Mouse (Mus musculus) gastrocnemius, adult 2 months (tissue): ENCODE measurements around the gene Ogfod1. TPM values are rescaled to one million over a fixed set of nuclear protein-coding genes. Genes with fewer than 3 reads are reported as not detected.
"Not testable (repeated sequence)": the region's sequence is repeated elsewhere in the genome, so short reads cannot be mapped to it uniquely, and the experiment has no call there.

ENCODE experiments used
- DNase-seq: peaks from one replicate; pipeline ENCODE4 v3.0.0; 2022
- H3K27ac ChIP-seq: fragments of 200-600 bp; 2 replicates; pipeline ENCODE4 v1.8.1; 2022; ENCODE audit warnings: mild to moderate bottlenecking
- H3K4me3 ChIP-seq: fragments of 200-600 bp; 2 replicates; pipeline ENCODE4 v1.8.1; 2022; ENCODE audit warnings: mild to moderate bottlenecking, moderate library complexity
- CTCF ChIP-seq: fragments of 200-600 bp; IDR thresholded peaks from 2 replicates; pipeline ENCODE4 v1.8.1; 2022; ENCODE audit warnings: antibody characterized with exemption, mild to moderate bottlenecking, moderate library complexity
- intact Hi-C: fragments of 180-260 bp; cut with DNase I; formaldehyde crosslinking; loops from one replicate; pipeline ENCODE4 v1.15.1; 2025
- total RNA-seq, 2 experiments: library from RNA; stranded (reverse); gene quantifications; 2 replicates each; pipeline ENCODE4 v1.2.3; 2021

The Ogfod1 gene
- total RNA-seq, 2 experiments from 2014 or later: 23.0 to 27.4 TPM

- intact Hi-C loops: no loop called here
- TF ChIP-seq CTCF: no peak
- H3K27ac ChIP-seq: no peak overlapping the region
- no peak overlapping the region for H3K4me3 ChIP-seq
- no peak for DNase-seq
These were observed 3.4 kb upstream of the Ogfod1 start for GRCm38 (mm10) chr8:94033601-94034000.

GRCm38 (mm10) chr8:94035200-94035599 lies 1.8 kb upstream of the Ogfod1 start:
- Histone ChIP-seq H3K4me3 (no peak overlapping the region), H3K27ac (no peak overlapping the region)
- intact Hi-C loops: no loop called here
- no peak for TF ChIP-seq CTCF
- no peak for DNase-seq

DNA sequence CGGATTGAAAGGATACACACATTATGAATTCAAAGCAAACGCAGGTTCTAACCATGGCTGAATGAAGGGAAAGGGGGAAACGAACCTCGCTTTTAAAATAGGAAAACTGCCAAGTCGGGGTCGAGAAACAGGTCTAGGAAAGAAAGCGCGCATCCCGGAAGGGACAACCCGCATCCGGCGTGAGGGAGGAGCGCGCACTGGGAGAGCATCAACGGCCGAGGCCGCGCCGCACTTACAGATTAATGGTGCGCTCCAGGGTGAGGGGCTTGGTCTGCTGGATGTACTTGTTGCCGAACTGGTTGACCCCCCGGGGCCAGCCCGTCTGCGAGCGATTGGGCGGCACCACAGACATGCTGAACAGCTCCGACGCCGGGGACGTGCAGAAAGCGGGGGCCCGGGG lies 457 bp upstream of the Ogfod1 start:
- intact Hi-C loops: not testable (repeated sequence)
- Histone ChIP-seq H3K27ac (peak overlapping the region; percentile 87), H3K4me3 (peak overlapping the region; percentile 87)
- DNase-seq: peak; percentile 63

- peak overlapping the region; percentile 88 for H3K27ac ChIP-seq
- peak overlapping the region; percentile 87 for H3K4me3 ChIP-seq
- intact Hi-C loops: no loop called here
- no peak for DNase-seq
- no peak for TF ChIP-seq CTCF
These were observed 808 bp downstream of the Ogfod1 start for GRCm38 (mm10) chr8:94037806-94038205.

- Histone ChIP-seq H3K4me3 (no peak overlapping the region), H3K27ac (no peak overlapping the region)
- no peak for DNase-seq
- no peak for TF ChIP-seq CTCF
- intact Hi-C loops: loop anchor here (10.0 kb wide), 1 partner anchor 383 kb away; no protein-coding TSS in a partner anchor
These were observed 10.8 kb downstream of the Ogfod1 start for GRCm38 (mm10) chr8:94047845-94048244.

GRCm38 (mm10) chr8:94052696-94053095 lies 15.7 kb downstream of the Ogfod1 start:
- DNase-seq: no peak
- Histone ChIP-seq H3K27ac (no peak overlapping the region), H3K4me3 (no peak overlapping the region)
- TF ChIP-seq CTCF: no peak
- intact Hi-C loops: no loop called here

- TF ChIP-seq CTCF: peak; percentile 85
- intact Hi-C loops: loop anchor here (5.0 kb wide), 1 partner anchor 465 kb away; no protein-coding TSS in a partner anchor
- H3K27ac ChIP-seq: no peak overlapping the region
- H3K4me3 ChIP-seq: no peak overlapping the region
- peak; percentile 56 for DNase-seq
These were observed 20.3 kb downstream of the Ogfod1 start for GRCm38 (mm10) chr8:94057157-94057854.

GRCm38 (mm10) chr8:94066121-94066863 lies 29.3 kb downstream of the Ogfod1 start:
- H3K27ac ChIP-seq: no peak overlapping the region
- no peak for DNase-seq
- no peak overlapping the region for H3K4me3 ChIP-seq
- intact Hi-C loops: no loop called here
- TF ChIP-seq CTCF: no peak

GRCm38 (mm10) chr8:94068793-94069192 lies 31.8 kb downstream of the Ogfod1 start:
- TF ChIP-seq CTCF: no peak
- Histone ChIP-seq H3K27ac (no peak overlapping the region), H3K4me3 (no peak overlapping the region)
- DNase-seq: no peak
- intact Hi-C loops: no loop called here

- no peak for DNase-seq
- intact Hi-C loops: no loop called here
- TF ChIP-seq CTCF: no peak
These were observed 39.6 kb downstream of the Ogfod1 start for GRCm38 (mm10) chr8:94076461-94077192.

GRCm38 (mm10) chr8:94087964-94088363 lies 51.0 kb downstream of the Ogfod1 start:
- H3K27ac ChIP-seq: no peak overlapping the region
- no peak for DNase-seq
- H3K4me3 ChIP-seq: no peak overlapping the region
- no peak for TF ChIP-seq CTCF
- intact Hi-C loops: no loop called here

More at GRCm38 (mm10) chr8:94076461-94077192, 39.6 kb downstream of the Ogfod1 start:
- H3K4me3 ChIP-seq: no peak overlapping the region
- no peak overlapping the region for H3K27ac ChIP-seq

DNA sequence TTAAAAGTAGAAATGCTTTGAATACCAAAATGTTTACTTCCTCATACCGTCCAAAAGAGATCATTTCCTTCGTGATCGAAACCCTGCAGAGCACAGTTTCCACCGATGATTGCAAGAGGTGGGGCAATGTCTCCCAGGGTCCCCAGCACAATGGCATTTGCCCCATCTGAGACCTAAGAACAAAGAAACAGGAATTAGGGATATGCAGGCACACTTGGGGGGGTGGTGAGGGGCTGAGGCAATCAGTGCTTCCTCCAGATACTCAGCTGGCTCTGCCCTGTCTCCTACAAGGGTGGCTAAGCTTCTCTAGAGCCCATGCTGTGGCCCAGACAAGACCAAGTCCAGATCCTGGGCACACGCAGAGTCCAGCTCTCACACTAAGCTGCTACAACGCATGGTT lies 52.7 kb downstream of the Ogfod1 start:
- intact Hi-C loops: no loop called here
- TF ChIP-seq CTCF: no peak
- DNase-seq: no peak
- Histone ChIP-seq H3K27ac (no peak overlapping the region), H3K4me3 (no peak overlapping the region)

DNA sequence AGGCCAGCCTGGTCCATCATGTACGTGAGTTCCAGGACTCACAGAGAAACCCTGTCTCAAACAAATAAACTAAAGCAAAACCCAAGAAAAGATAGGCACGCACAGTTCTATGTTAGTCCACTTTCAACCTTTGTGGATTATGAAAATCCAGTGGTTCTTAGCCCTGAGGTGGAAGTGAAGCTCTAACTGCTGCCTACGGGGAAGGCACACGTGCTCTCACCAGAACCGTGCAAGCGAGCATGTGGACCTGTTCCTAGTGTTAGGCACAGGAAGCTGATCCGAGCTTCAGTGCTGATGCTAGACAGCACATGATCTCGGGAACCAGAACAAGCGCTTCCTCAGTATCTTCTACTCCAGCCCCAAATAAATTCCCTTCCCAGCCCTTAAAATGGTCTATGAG lies 55.9 kb downstream of the Ogfod1 start:
- H3K27ac ChIP-seq: no peak overlapping the region
- no peak for TF ChIP-seq CTCF
- intact Hi-C loops: no loop called here
- no peak for DNase-seq
- H3K4me3 ChIP-seq: no peak overlapping the region
